Mouse (Mus musculus): ENCODE measurements around the gene Gucy2g.

GRCm38 (mm10) chr19:55184442-55184841 is 56.6 kb downstream of the Gucy2g start:
- TF ChIP-seq ZNF384 (IDR thresholded peaks at IDR 0.05; ENCODE audit: low read depth, low read length) = no peak
- TF ChIP-seq ZC3H11A (IDR thresholded peaks at IDR 0.05; ENCODE audit: borderline replicate concordance, low read depth, low read length) = no peak
